Mouse (Mus musculus) embryonic facial prominence, embryonic 13.5 days (tissue): Measurements from ENCODE around the gene Elmod3. TPM values are rescaled to one million over a fixed set of nuclear protein-coding genes. Genes with fewer than 3 reads are reported as not detected.

Source experiments
- ATAC-seq: fragments of 200-750 bp; cut with Nextera tagmentation; 2 replicates; pipeline ENCODE4 v1.8.0; 2017; ENCODE audit warnings: low read depth; ENCODE audit not compliant: insufficient number of reproducible peaks, insufficient read depth, low FRiP score, low TSS enrichment
- H3K27ac ChIP-seq: fragments of 300-500 bp; sonication (generic); 2 replicates; pipeline ENCODE4 v1.5.1; 2015; ENCODE audit warnings: moderate library complexity, mild to moderate bottlenecking, inconsistent platforms
- H3K27me3 ChIP-seq: fragments of 300-500 bp; sonication (generic); 2 replicates; pipeline ENCODE4 v1.6.1; 2015; ENCODE audit warnings: mild to moderate bottlenecking, inconsistent platforms
- H3K36me3 ChIP-seq: fragments of 300-500 bp; sonication (generic); 2 replicates; pipeline ENCODE4 v1.6.1; 2015; ENCODE audit warnings: mild to moderate bottlenecking, inconsistent platforms
- H3K4me1 ChIP-seq: fragments of 300-500 bp; sonication (generic); 2 replicates; pipeline ENCODE4 v1.6.1; 2015; ENCODE audit warnings: inconsistent platforms
- H3K4me2 ChIP-seq: fragments of 300-500 bp; sonication (generic); 2 replicates; pipeline ENCODE4 v1.6.1; 2015; ENCODE audit warnings: moderate library complexity, mild to moderate bottlenecking, inconsistent platforms
- H3K4me3 ChIP-seq: fragments of 300-500 bp; sonication (generic); 2 replicates; pipeline ENCODE4 v1.5.1; 2015; ENCODE audit warnings: mild to moderate bottlenecking, inconsistent platforms
- H3K9ac ChIP-seq: fragments of 300-500 bp; sonication (generic); 2 replicates; pipeline ENCODE4 v1.6.1; 2015; ENCODE audit warnings: mild to moderate bottlenecking, inconsistent platforms
- H3K9me3 ChIP-seq: fragments of 300-500 bp; sonication (generic); 2 replicates; pipeline ENCODE4 v1.6.1; 2016; ENCODE audit warnings: inconsistent platforms
- WGBS: fragments of 180-500 bp; shearing (Covaris S2); methylation state at CpG from one replicate; pipeline ENCODE4 v1.1.7; 2015; ENCODE audit warnings: mixed read lengths; 5-methylcytosine and 5-hydroxymethylcytosine counted together
- polyA plus RNA-seq: library from polyadenylated mRNA; unstranded; fragments of >200 nt; fragmentation: Nextera tagmentation; extraction: Ambion mirVana; gene quantifications from 2 replicates; pipeline ENCODE4 v1.2.1, GENCODE M21; 2015

Gene Elmod3
- 16.1 and 17.5 TPM in 2 replicates for polyA plus RNA-seq

GRCm38 (mm10) chr6:72597956-72598753 is at the start of gene Elmod3, which contains the start of gene Retsat:
Elmod3 (minus strand) TSS chr6:72598413.
Retsat (plus strand) TSS chr6:72598475.
- peak within 1 kb of the TSS; percentile 84 for H3K27ac ChIP-seq
- H3K27me3 ChIP-seq = no peaks in the 10 kb centered on the region
- H3K36me3 ChIP-seq = no peaks in the 10 kb centered on the region
- WGBS = 1% methylated on average over 38 of the region's 38 CpGs
- no peaks in the 10 kb centered on the region for H3K9me3 ChIP-seq
- H3K9ac ChIP-seq = peak within 1 kb of the TSS; percentile 82
- H3K4me3 ChIP-seq = peak within 1 kb of the TSS; percentile 66
- peak; percentile 87 for ATAC-seq
- peaks cover 18% of the 10 kb centered on the region for H3K4me1 ChIP-seq
- peak within 1 kb of the TSS; percentile 81 for H3K4me2 ChIP-seq

GRCm38 (mm10) chr6:72647383-72647820 is 49.2 kb upstream of the Elmod3 start:
- H3K27ac ChIP-seq = peak overlapping the region; percentile 11; the same call in 1 of the 2 replicates
- H3K36me3 ChIP-seq = peaks cover 22% of the 10 kb centered on the region
- H3K9me3 ChIP-seq = no peaks in the 10 kb centered on the region
- H3K4me3 ChIP-seq = no peak overlapping the region
- H3K4me2 ChIP-seq = no peak overlapping the region
- H3K9ac ChIP-seq = no peak overlapping the region
- no peak for ATAC-seq
- peaks cover 43% of the 10 kb centered on the region for H3K4me1 ChIP-seq
- 46% methylated on average over 10 of the region's 10 CpGs for WGBS
- no peaks in the 10 kb centered on the region for H3K27me3 ChIP-seq

GRCm38 (mm10) chr6:72645364-72645763 is 47.2 kb upstream of the Elmod3 start:
- no peak overlapping the region for H3K27ac ChIP-seq
- H3K4me2 ChIP-seq = no peak overlapping the region
- WGBS = 74% methylated on average over 7 of the region's 7 CpGs
- H3K4me1 ChIP-seq = peaks cover 29% of the 10 kb centered on the region
- no peak for ATAC-seq
- no peaks in the 10 kb centered on the region for H3K27me3 ChIP-seq
- peaks cover 29% of the 10 kb centered on the region for H3K36me3 ChIP-seq
- no peaks in the 10 kb centered on the region for H3K9me3 ChIP-seq
- no peak overlapping the region for H3K9ac ChIP-seq
- no peak overlapping the region for H3K4me3 ChIP-seq

- H3K27me3 ChIP-seq = no peaks in the 10 kb centered on the region
- no peak for ATAC-seq
- peaks cover 23% of the 10 kb centered on the region for H3K4me1 ChIP-seq
- no peak overlapping the region for H3K9ac ChIP-seq
- WGBS = 84% methylated on average over 4 of the region's 4 CpGs
- H3K4me2 ChIP-seq = no peak overlapping the region
- no peaks in the 10 kb centered on the region for H3K9me3 ChIP-seq
- peaks cover 30% of the 10 kb centered on the region for H3K36me3 ChIP-seq
- no peak overlapping the region for H3K27ac ChIP-seq
- H3K4me3 ChIP-seq = no peak overlapping the region
Measured at GRCm38 (mm10) chr6:72644576-72644975, 46.4 kb upstream of the Elmod3 start.

- ATAC-seq = no peak
- peaks cover 11% of the 10 kb centered on the region for H3K36me3 ChIP-seq
- no peak overlapping the region for H3K4me2 ChIP-seq
- WGBS = 81% methylated on average over 18 of the region's 18 CpGs
- no peaks in the 10 kb centered on the region for H3K27me3 ChIP-seq
- peaks cover 5% of the 10 kb centered on the region; the same call in 1 of the 2 replicates for H3K4me1 ChIP-seq
- no peak overlapping the region for H3K4me3 ChIP-seq
- H3K9me3 ChIP-seq = no peaks in the 10 kb centered on the region
- H3K27ac ChIP-seq = no peak overlapping the region
- no peak overlapping the region for H3K9ac ChIP-seq
Measured at GRCm38 (mm10) chr6:72641218-72641954, 43.2 kb upstream of the Elmod3 start.

- no peak overlapping the region for H3K4me2 ChIP-seq
- ATAC-seq = no peak
- peak overlapping the region; percentile 41 for H3K27ac ChIP-seq
- no peaks in the 10 kb centered on the region for H3K9me3 ChIP-seq
- H3K36me3 ChIP-seq = peaks cover 30% of the 10 kb centered on the region
- no peak overlapping the region for H3K4me3 ChIP-seq
- 0 out of 2 replicates have a peak overlapping the region, but pooled peaks have one; percentile 36 for H3K9ac ChIP-seq
- peaks cover 9% of the 10 kb centered on the region; the same call in 1 of the 2 replicates for H3K4me1 ChIP-seq
- no peaks in the 10 kb centered on the region for H3K27me3 ChIP-seq
- 82% methylated on average over 3 of the region's 3 CpGs for WGBS
Measured at GRCm38 (mm10) chr6:72636940-72637339, 38.7 kb upstream of the Elmod3 start.

GRCm38 (mm10) chr6:72635760-72636431 is 37.7 kb upstream of the Elmod3 start:
- H3K27me3 ChIP-seq = no peaks in the 10 kb centered on the region
- H3K9me3 ChIP-seq = no peaks in the 10 kb centered on the region
- H3K4me2 ChIP-seq = no peak overlapping the region
- H3K36me3 ChIP-seq = peaks cover 39% of the 10 kb centered on the region
- no peak for ATAC-seq
- no peak overlapping the region for H3K4me3 ChIP-seq
- H3K9ac ChIP-seq = no peak overlapping the region
- H3K4me1 ChIP-seq = peaks cover 9% of the 10 kb centered on the region; the same call in 1 of the 2 replicates
- peak overlapping the region; percentile 41; the same call in 1 of the 2 replicates for H3K27ac ChIP-seq
- 44% methylated on average over 12 of the region's 12 CpGs for WGBS

GRCm38 (mm10) chr6:72634311-72634710 is 36.1 kb upstream of the Elmod3 start:
- Histone ChIP-seq H3K4me3 (no peak overlapping the region), H3K9me3 (no peaks in the 10 kb centered on the region), H3K36me3 (peaks cover 48% of the 10 kb centered on the region), H3K9ac (no peak overlapping the region), H3K27me3 (no peaks in the 10 kb centered on the region), H3K27ac (no peak overlapping the region), H3K4me1 (peaks cover 9% of the 10 kb centered on the region; the same call in 1 of the 2 replicates), H3K4me2 (no peak overlapping the region)
- no peak for ATAC-seq
- WGBS = 63% methylated on average over 10 of the region's 10 CpGs

GRCm38 (mm10) chr6:72631700-72632099 is 33.5 kb upstream of the Elmod3 start:
- no peak overlapping the region for H3K4me3 ChIP-seq

GRCm38 (mm10) chr6:72630961-72631360 is 32.7 kb upstream of the Elmod3 start:
- no peak overlapping the region for H3K9ac ChIP-seq
- peaks cover under 1% of the 10 kb centered on the region; the same call in 1 of the 2 replicates for H3K4me1 ChIP-seq
- H3K4me2 ChIP-seq = no peak overlapping the region
- H3K4me3 ChIP-seq = no peak overlapping the region
- H3K27ac ChIP-seq = no peak overlapping the region
- no peaks in the 10 kb centered on the region for H3K27me3 ChIP-seq
- ATAC-seq = no peak
- WGBS = 95% methylated on average over 14 of the region's 14 CpGs
- peaks cover 80% of the 10 kb centered on the region for H3K36me3 ChIP-seq
- H3K9me3 ChIP-seq = no peaks in the 10 kb centered on the region

More at GRCm38 (mm10) chr6:72631700-72632099, 33.5 kb upstream of the Elmod3 start:
- 84% methylated on average over 6 of the region's 6 CpGs for WGBS
- no peaks in the 10 kb centered on the region for H3K9me3 ChIP-seq
- no peak overlapping the region for H3K9ac ChIP-seq
- no peak overlapping the region for H3K27ac ChIP-seq
- H3K36me3 ChIP-seq = peaks cover 73% of the 10 kb centered on the region
- no peak overlapping the region for H3K4me2 ChIP-seq
- H3K27me3 ChIP-seq = no peaks in the 10 kb centered on the region
- H3K4me1 ChIP-seq = peaks cover 7% of the 10 kb centered on the region; the same call in 1 of the 2 replicates
- no peak for ATAC-seq

GRCm38 (mm10) chr6:72630370-72630769 is 32.2 kb upstream of the Elmod3 start:
- WGBS = 96% methylated on average over 2 of the region's 2 CpGs
- ATAC-seq = no peak
- Histone ChIP-seq H3K4me1 (no peaks in the 10 kb centered on the region), H3K9me3 (no peaks in the 10 kb centered on the region), H3K4me2 (no peak overlapping the region), H3K36me3 (peaks cover 84% of the 10 kb centered on the region), H3K4me3 (no peak overlapping the region), H3K27me3 (no peaks in the 10 kb centered on the region), H3K9ac (no peak overlapping the region), H3K27ac (no peak overlapping the region)
